Mouse (Mus musculus): ENCODE measurements at regions not wholly inside any gene's neighbourhood (a gene's known extent, or its start where the extent isn't known, plus 50 kb on each side); places are given as distances from the start of the nearest gene placed in this dataset.

DNA sequence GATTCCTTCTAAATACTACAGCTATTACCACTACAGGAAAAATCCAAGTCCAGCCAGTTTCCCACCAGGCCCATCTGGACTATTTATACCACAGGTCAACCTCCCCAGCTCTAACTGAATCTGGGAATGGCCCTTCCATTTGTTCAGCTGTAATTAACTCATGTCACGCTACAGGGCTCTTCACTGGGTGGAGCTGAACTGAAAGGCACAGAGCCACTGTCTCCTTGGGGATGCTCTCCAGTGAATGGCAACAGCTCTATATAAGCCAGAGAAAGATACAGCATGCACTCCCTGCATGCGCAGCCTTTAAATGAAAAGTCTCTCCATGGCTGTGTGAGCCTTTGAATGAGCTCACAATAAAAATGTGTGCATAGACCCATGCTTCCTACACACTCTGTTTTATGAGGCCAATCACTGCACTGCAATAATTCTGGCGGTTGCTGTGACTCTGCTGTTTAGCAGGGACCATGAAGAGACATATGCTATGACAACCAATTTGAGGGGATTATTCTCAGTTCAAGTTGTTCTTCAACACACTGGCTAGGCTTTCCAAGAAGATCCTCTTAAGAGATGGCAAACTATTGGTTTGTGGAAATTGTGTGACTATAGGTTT lies 376.3 kb upstream of the Kif18a start:
- no peak for DNase-seq (ENCODE audit: low spot score in 2 of 2)

DNA sequence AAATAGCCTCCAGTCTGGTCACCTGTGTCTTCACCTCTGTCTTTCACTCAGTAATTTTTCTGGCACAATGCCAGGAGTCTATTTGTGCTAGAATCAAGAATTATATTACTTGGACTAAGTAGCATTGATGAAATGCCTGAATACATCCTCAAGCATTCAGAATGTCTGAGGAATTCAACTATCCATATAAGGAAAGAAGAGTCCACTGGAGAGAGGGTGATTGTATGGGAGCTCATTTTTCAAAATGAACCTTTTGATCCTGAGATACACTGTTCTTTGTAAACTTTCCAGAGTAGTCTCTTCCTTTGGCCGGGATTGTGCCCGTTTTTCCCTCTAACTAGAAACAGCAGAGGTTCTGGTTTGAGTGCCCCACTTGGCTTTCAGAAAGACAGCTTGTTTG lies 367.0 kb upstream of the Kif18a start:
- DNase-seq (ENCODE audit: low spot score in 2 of 2): no peak

DNA sequence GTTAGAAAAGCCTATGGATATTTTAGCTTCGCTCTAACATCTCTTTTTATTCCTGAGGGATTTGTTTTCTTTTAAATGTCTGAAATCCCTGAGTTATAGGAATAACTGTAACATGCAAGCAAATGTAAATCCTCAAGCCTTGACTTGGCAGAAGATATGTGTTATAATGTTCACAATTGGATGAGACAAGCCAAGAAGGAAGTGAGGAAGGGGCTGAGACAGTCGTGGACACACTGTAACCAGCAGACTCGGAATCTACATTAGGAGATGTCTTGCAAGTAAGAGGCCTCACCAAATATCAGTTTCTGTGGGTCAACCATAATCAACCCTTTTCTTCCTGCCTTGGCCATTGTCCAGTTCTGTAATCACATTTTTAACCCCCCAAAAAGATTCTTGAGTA lies 366.6 kb upstream of the Kif18a start:
- DNase-seq (ENCODE audit: low spot score in 2 of 2): no peak

DNA sequence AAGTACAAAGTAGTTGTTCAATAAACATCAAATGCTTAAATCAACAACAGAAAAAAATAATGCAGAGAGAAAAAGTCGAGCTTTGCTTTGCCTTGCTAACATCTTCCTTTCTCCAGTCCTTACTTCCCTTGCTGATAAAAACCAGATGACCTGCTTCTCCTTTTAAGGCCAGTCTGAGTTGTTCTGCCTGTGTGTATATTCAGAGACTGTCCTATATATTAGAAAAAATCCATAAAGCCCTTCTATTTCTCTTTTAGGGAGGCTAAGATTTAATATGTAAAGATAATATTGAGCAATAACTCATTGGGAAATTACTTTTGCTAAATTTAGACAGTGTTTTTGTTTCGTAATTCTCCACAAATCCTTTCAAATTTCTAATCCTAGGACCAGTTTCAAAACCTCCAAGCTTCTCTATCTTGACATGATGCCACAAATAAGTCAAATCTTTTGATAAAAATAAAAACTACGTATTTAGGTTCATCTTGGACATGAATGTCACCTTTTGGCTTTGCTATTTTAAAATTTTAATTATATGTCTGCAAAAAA lies 361.0 kb upstream of the Kif18a start:
- DNase-seq (ENCODE audit: low spot score in 2 of 2): no peak

DNA sequence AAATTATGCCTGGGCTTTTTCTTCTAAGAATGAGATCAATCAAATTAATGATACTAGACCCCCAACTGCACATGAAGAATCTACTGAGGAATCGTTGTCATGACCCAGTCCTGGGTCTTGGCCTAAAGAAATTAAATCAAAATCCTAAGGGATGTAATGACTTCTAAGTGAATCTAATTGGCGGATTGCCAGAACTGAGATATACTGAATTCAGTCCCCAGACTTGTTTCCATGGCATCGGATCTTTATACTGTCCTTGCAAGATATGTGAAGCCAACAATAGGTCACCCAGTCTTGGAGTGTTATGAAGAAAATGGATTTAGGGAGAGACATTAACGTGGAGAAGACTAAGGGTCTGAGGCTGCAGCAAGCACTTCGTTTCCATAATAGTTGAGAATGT lies 360.4 kb upstream of the Kif18a start:
- DNase-seq (ENCODE audit: low spot score in 2 of 2): no peak

DNA sequence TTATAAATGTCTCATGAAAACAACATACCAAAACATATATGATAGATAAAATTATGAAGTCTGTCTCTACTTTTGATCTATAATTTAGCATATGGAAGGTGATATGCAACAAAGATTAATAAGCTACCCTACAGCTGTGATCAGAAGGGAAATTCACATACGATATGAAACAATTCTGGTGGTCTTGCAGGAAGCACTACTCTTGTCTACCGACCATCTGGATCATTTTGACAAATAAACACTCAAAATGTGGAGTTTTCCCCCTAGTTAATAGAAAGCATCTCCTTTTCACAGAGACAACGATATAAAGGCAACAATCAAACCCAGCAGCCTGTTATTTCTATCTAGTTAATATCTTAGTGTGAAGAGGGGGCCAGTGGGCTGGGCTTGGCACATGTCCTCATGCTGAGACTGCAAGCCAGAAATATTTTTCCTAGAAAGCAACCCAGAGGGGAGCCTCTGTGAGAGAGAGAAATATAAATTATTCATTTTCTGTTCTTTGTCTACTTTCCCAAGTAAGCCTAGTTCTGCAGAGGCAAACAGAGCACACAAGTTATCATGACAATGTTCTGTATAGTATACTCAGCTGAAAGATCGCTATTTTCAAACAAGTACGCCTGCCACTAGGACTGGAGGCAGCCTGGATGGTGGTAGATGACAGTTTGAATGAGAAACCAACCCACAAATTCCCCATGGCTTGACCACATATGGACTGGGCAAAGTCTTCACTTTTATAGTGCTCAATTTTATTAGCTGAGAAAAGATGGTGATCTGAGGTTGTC lies 344.4 kb upstream of the Kif18a start:
- DNase-seq (ENCODE audit: low spot score in 2 of 2): no peak

DNA sequence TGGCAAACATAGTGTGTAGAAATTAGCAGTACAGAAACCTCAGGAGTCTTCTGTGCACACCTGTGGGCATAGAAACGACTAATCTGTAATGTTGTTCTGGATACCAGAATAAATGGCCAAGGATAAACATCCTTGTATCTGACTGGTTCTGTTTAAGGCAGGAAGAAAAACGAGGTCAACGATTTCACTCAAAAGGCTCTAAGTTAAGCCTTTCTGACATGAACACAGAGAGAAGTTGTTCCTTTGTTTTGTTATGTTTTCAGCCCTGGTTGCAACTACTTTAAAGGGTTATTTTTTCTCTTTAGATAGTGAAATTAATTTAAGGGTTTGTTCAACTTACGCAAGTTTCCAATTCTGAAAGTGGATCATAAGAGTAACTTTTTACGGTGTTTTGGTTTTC lies 299.6 kb upstream of the Kif18a start:
- no peak for DNase-seq (ENCODE audit: low spot score in 2 of 2)

DNA sequence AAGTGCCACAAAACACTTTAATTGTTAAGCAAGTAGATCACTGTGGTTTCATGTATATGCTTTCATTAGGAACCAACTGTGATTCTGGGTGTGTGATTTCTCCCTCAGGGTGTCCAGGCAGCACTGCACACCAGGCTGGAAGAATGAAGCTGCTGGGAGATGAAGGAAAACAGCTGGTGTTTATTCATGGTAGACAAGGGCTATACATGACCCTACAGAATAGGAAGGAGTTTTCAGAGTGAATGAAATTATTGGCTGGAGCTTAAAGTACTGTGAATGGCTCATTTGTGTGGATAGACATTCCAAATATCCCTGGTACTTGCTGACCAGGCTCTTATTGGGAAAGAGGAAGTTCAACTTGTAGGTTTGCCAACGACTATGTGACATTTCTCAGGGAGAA lies 264.3 kb upstream of the Kif18a start:
- no peak for DNase-seq (ENCODE audit: low spot score in 2 of 2)

DNA sequence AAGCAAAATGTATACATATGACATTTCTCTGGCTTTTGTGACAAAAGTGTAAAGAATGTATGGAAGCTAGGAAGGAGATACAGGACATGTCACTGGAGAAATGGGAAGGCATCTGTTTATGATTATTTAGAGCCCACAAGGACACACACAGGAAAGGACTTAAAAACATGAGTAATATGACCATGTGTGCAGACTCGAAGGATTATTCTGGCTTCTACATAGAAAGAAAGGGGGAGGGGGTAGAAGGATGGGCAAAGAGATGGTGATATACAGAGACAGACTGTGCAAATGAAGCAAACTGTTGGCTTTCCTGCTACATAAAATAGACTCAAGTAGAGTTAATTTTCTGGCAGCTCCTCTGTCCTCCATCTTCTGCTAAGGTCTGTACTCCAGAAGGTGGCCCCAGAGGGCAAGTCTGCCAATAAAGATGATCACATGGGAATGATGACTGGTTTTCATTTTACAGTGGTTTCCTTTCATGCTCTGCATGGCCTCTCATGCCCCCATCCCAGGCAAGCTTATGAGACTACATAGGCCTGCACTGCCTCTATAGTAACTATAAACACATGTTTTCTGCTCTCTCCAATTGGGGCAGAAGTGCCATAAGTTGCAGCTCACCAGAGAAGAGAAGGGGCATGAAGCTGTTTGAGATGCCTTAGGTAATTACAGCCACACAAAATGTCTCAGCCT lies 263.4 kb upstream of the Kif18a start:
- no peak for DNase-seq (ENCODE audit: low spot score in 2 of 2)

DNA sequence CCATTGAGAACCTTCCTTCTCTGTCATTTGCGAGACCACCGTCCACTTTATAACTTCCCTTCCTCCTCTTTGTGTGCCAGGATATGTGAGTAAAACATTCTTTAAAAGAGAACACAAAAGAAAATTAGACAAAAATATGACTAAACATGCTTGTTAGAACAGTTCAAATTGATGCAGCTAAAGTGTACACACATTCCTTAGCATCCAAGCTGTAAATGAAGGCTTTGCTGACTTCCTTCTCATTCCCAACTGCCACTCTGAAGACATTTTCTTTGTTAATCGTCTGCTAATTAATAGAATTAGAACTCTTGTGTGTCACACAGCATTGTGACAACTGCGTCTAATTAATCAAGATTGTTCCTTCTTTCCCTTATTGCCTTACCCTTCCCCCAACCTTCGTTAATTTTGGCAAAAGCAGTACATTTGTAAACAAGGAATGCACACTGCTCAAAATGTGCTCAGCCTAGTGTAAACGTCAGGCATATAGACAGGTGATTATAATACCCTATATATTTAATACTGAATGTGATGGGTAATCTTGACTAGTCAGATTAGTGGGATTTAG lies 242.3 kb upstream of the Kif18a start:
- no peak for DNase-seq (ENCODE audit: low spot score in 2 of 2)

Data from urinary bladder, postnatal 36 days (tissue).